Mouse (Mus musculus) CH12.LX (cell line): ENCODE data around the gene Hspa12a. TPM values are rescaled to one million over a fixed set of nuclear protein-coding genes. Genes with fewer than 3 reads are reported as not detected.
A peak's percentile ranks its signal among the peaks of the same experiment; 100 is the strongest.

Source experiments
- DNase-seq: peaks from one replicate; pipeline ENCODE4 v3.0.0-alpha.2; 2013; ENCODE audit errors: extremely low read depth
- H3K27ac ChIP-seq: 2 replicates; pipeline ENCODE4 v1.5.1; 2012; ENCODE audit warnings: low read depth, mild to moderate bottlenecking, control low read depth, moderate library complexity; ENCODE audit not compliant: insufficient read depth
- H3K27me3 ChIP-seq: replicated peaks from 2 replicates; pipeline ENCODE3; 2012; ENCODE audit warnings: inconsistent platforms
- H3K36me3 ChIP-seq, 2 experiments: replicated peaks in 1 of 2; 2 replicates each; pipeline versions ENCODE3 to v1.6.1; 2012; ENCODE audit warnings: inconsistent platforms in 1 of 2, low read length in 1 of 2, mild to moderate bottlenecking in 1 of 2, mixed read lengths in 1 of 2, moderate library complexity in 1 of 2; ENCODE audit not compliant: control insufficient read depth in 1 of 2, insufficient read depth in 1 of 2
- H3K4me1 ChIP-seq, 2 experiments: 2 replicates each; pipeline ENCODE4 v1.6.1; 2012; ENCODE audit warnings: inconsistent platforms in 1 of 2, moderate library complexity in 1 of 2; ENCODE audit not compliant: insufficient read depth in 2 of 2, control insufficient read depth in 1 of 2
- H3K4me2 ChIP-seq: 2 replicates; pipeline ENCODE4 v1.6.1; 2012; ENCODE audit warnings: low read depth, mild to moderate bottlenecking, control low read depth; ENCODE audit not compliant: poor library complexity, insufficient read depth, severe bottlenecking
- H3K4me3 ChIP-seq, 3 experiments: fragments of 150-350 bp in 1 of 3; sonication (generic) in 1 of 3; replicated peaks in 1 of 3; 2 replicates each; pipeline versions ENCODE3 to v1.5.1; 2011 to 2012; ENCODE audit warnings: low read depth in 2 of 3, low read length in 2 of 3, mild to moderate bottlenecking in 2 of 3, moderate library complexity in 2 of 3, control low read depth in 1 of 3, improper control_type of control experiment in 1 of 3, inconsistent platforms in 1 of 3, mixed read lengths in 1 of 3; ENCODE audit not compliant: poor library complexity in 1 of 3
- H3K79me2 ChIP-seq: replicated peaks from 2 replicates; pipeline ENCODE4 v1.6.1; 2012; ENCODE audit warnings: mild to moderate bottlenecking, moderate library complexity; ENCODE audit not compliant: control insufficient read depth, poor library complexity, insufficient read depth, severe bottlenecking; ENCODE audit errors: extremely low read depth
- H3K9ac ChIP-seq: 2 replicates; pipeline ENCODE4 v1.6.1; 2012; ENCODE audit warnings: low read depth, mild to moderate bottlenecking, control low read depth, moderate library complexity; ENCODE audit not compliant: insufficient read depth
- H3K9me3 ChIP-seq: replicated peaks from 2 replicates; pipeline ENCODE3; 2012; ENCODE audit warnings: low read length, inconsistent platforms, mixed read lengths
- BHLHE40 ChIP-seq: IDR thresholded peaks from 2 replicates; pipeline ENCODE4 v1.6.1; 2011; ENCODE audit warnings: mild to moderate bottlenecking, low read depth, low read length, improper control_type of control experiment
- CHD2 ChIP-seq: IDR thresholded peaks from 2 replicates; pipeline ENCODE4 v1.6.1; 2011; ENCODE audit warnings: low read length, improper control_type of control experiment
- E2F4 ChIP-seq: IDR thresholded peaks from 2 replicates; pipeline ENCODE4 v1.6.1; 2011; ENCODE audit warnings: low read depth, low read length, improper control_type of control experiment; ENCODE audit not compliant: insufficient replicate concordance
- EP300 ChIP-seq: IDR thresholded peaks from 2 replicates; pipeline ENCODE4 v1.6.1; 2011; ENCODE audit warnings: low read length, improper control_type of control experiment
- ETS1 ChIP-seq: conservative IDR thresholded peaks from 2 replicates; pipeline ENCODE4 v1.6.1; 2012; ENCODE audit warnings: low read depth, mild to moderate bottlenecking, inconsistent platforms, low read length, improper control_type of control experiment, moderate library complexity
- GABPA ChIP-seq: IDR thresholded peaks from 2 replicates; pipeline ENCODE4 v1.6.1; 2012; ENCODE audit warnings: low read depth, low read length, improper control_type of control experiment, inconsistent platforms; ENCODE audit not compliant: insufficient replicate concordance
- JUND ChIP-seq: conservative IDR thresholded peaks from 2 replicates; pipeline ENCODE4 v1.6.1; 2011; ENCODE audit warnings: low read depth, low read length, improper control_type of control experiment
- MAFK ChIP-seq: IDR thresholded peaks from 2 replicates; pipeline ENCODE4 v1.6.1; 2011; ENCODE audit warnings: low read length, improper control_type of control experiment; ENCODE audit not compliant: insufficient replicate concordance
- MEF2A ChIP-seq: IDR thresholded peaks from 2 replicates; pipeline ENCODE4 v1.6.1; 2014; ENCODE audit warnings: low read depth, mild to moderate bottlenecking, inconsistent platforms, low read length, improper control_type of control experiment, borderline replicate concordance
- MXI1 ChIP-seq: IDR thresholded peaks from 2 replicates; pipeline ENCODE4 v1.6.1; 2011; ENCODE audit warnings: mild to moderate bottlenecking, low read depth, low read length, improper control_type of control experiment
- MYC ChIP-seq: IDR thresholded peaks from 2 replicates; pipeline ENCODE4 v1.6.1; 2011; ENCODE audit warnings: low read depth, mild to moderate bottlenecking, improper control_type of control experiment, low read length
- NELFE ChIP-seq: IDR thresholded peaks from 2 replicates; pipeline ENCODE4 v1.6.1; 2011; ENCODE audit warnings: low read depth, low read length, improper control_type of control experiment
- PAX5 ChIP-seq: IDR thresholded peaks from 2 replicates; pipeline ENCODE4 v1.6.1; 2012; ENCODE audit warnings: low read length, inconsistent platforms, mixed read lengths
- POLR2A ChIP-seq: IDR thresholded peaks from 2 replicates; pipeline ENCODE4 v1.6.1; 2011; ENCODE audit warnings: low read depth, mild to moderate bottlenecking, improper control_type of control experiment, low read length
- POLR2AphosphoS2 ChIP-seq: IDR thresholded peaks from 2 replicates; pipeline ENCODE4 v1.6.1; 2011; ENCODE audit warnings: low read depth, low read length, improper control_type of control experiment
- RCOR1 ChIP-seq: conservative IDR thresholded peaks from 2 replicates; pipeline ENCODE4 v1.6.1; 2012; ENCODE audit warnings: low read depth, mild to moderate bottlenecking, inconsistent platforms, low read length, improper control_type of control experiment
- SIN3A ChIP-seq: IDR thresholded peaks from 2 replicates; pipeline ENCODE4 v1.6.1; 2012; ENCODE audit warnings: low read length, improper control_type of control experiment, inconsistent platforms
- SMC3 ChIP-seq: IDR thresholded peaks from 2 replicates; pipeline ENCODE4 v1.6.1; 2011; ENCODE audit warnings: low read depth, low read length, improper control_type of control experiment
- TBP ChIP-seq: conservative IDR thresholded peaks from 2 replicates; pipeline ENCODE4 v1.6.1; 2011; ENCODE audit warnings: low read depth, low read length, improper control_type of control experiment
- TCF12 ChIP-seq: IDR thresholded peaks from 2 replicates; pipeline ENCODE4 v1.6.1; 2014; ENCODE audit warnings: low read depth, mild to moderate bottlenecking, inconsistent platforms, low read length, improper control_type of control experiment
- UBTF ChIP-seq: IDR thresholded peaks from 2 replicates; pipeline ENCODE4 v1.6.1; 2012; ENCODE audit warnings: low read depth, mild to moderate bottlenecking, inconsistent platforms, low read length, improper control_type of control experiment, moderate library complexity
- USF1 ChIP-seq: IDR thresholded peaks from 2 replicates; pipeline ENCODE4 v1.6.1; 2014; ENCODE audit warnings: low read depth, mild to moderate bottlenecking, inconsistent platforms, low read length, improper control_type of control experiment
- ZC3H11A ChIP-seq: IDR thresholded peaks from 2 replicates; pipeline ENCODE4 v1.6.1; 2012; ENCODE audit warnings: low read depth, mild to moderate bottlenecking, inconsistent platforms, low read length, improper control_type of control experiment
- ZNF384 ChIP-seq: IDR thresholded peaks from 2 replicates; pipeline ENCODE4 v1.6.1; 2012; ENCODE audit warnings: low read depth, low read length, improper control_type of control experiment, inconsistent platforms
- dilution Hi-C: fragments of 300-500 bp; cut with MboI; formaldehyde crosslinking; loops from 2 replicates; pipeline ENCODE4 v1.14.3; 2020; ENCODE audit warnings: low sequenced_read_pairs; ENCODE audit not compliant: extremely low pct_unique_long_range_greater_than_20kb, extremely low pct_ligation_motif_present
- in situ Hi-C: fragments of 300-500 bp; cut with MboI; formaldehyde crosslinking; loops from 3 replicates; pipeline ENCODE4 v1.14.3; 2019; ENCODE audit warnings: low sequenced_read_pairs, low pct_ligation_motif_present, low pct_unique_long_range_greater_than_20kb, mixed read lengths
- polyA plus RNA-seq: library from polyadenylated mRNA; unstranded; fragments of >175 nt; gene quantifications from 2 replicates; pipeline ENCODE4 v1.2.1, GENCODE M21; 2012; ENCODE audit warnings: low read depth; ENCODE audit not compliant: insufficient read length
- total RNA-seq, 2 experiments: library from RNA; depleted of rRNA; stranded (reverse); fragments of 300-350 nt in 1 of 2; fragments of >200 nt in 1 of 2; gene quantifications; 2 replicates each; pipeline ENCODE4 v1.2.3; 2012 to 2014

The Hspa12a gene
- total and polyA plus RNA-seq, 3 experiments = 1.4 to 1.9 (median 1.4) TPM

GRCm38 (mm10) chr19:58832988-58833387 lies 110.5 kb downstream of the Hspa12a start (continued):
- no peak for TF ChIP-seq POLR2AphosphoS2
- no peak for TF ChIP-seq USF1
- TF ChIP-seq TBP = no peak
- TF ChIP-seq BHLHE40 = peak; percentile 61
- no peak for TF ChIP-seq E2F4
- TF ChIP-seq PAX5 = no peak
- no peak for TF ChIP-seq RCOR1
- TF ChIP-seq MYC = 0 out of 2 replicates have a peak, but pooled peaks have one; percentile 42
- no peak for TF ChIP-seq JUND
- TF ChIP-seq EP300 = peak; percentile 93
- TF ChIP-seq SMC3 = no peak
- no peak for TF ChIP-seq CHD2
- no peak for TF ChIP-seq ZC3H11A
- no peak for TF ChIP-seq NELFE
- no peak for TF ChIP-seq GABPA
- TF ChIP-seq MEF2A = peak; percentile 52; the same call in 1 of the 2 replicates
- TF ChIP-seq UBTF = no peak
- peak; percentile 45; the same call in 1 of the 2 replicates for TF ChIP-seq ETS1
- TF ChIP-seq ZNF384 = peak; percentile 68

- H3K4me3 ChIP-seq = no peak overlapping the region
- peaks cover 30 to 64% of the 10 kb centered on the region in 2 experiments for H3K4me1 ChIP-seq
- no peaks in the 10 kb centered on the region for H3K27me3 ChIP-seq
- H3K79me2 ChIP-seq = no peaks in the 10 kb centered on the region
- H3K9ac ChIP-seq = no peak overlapping the region
- no peak overlapping the region for H3K4me2 ChIP-seq
- no peak for DNase-seq
- TF ChIP-seq JUND (no peak), SIN3A (no peak), ZNF384 (no peak), MXI1 (no peak), POLR2A (no peak), SMC3 (no peak), RCOR1 (no peak), MAFK (no peak), MYC (no peak), POLR2AphosphoS2 (no peak), GABPA (no peak), TCF12 (no peak)
- in situ Hi-C loops (no loop called here), dilution Hi-C loops (no loop called here)
- no peaks in the 10 kb centered on the region for H3K36me3 ChIP-seq
- no peaks in the 10 kb centered on the region for H3K9me3 ChIP-seq
- no peak overlapping the region for H3K27ac ChIP-seq
These were observed 112.1 kb downstream of the Hspa12a start for GRCm38 (mm10) chr19:58831280-58831922.
